Mouse (Mus musculus): Measurements from ENCODE around the gene Usp37. TPM values are rescaled to one million over a fixed set of nuclear protein-coding genes. Genes with fewer than 3 reads are reported as not detected.

Usp37 gene
- polyA plus RNA-seq (2014; fragmentation: Illumina TruSeq; extraction: RNeasy Lipid Tissue Mini Kit (QIAGEN cat#74804); ENCODE audit: low read depth, low replicate concordance), result 123 TPM

DNA sequence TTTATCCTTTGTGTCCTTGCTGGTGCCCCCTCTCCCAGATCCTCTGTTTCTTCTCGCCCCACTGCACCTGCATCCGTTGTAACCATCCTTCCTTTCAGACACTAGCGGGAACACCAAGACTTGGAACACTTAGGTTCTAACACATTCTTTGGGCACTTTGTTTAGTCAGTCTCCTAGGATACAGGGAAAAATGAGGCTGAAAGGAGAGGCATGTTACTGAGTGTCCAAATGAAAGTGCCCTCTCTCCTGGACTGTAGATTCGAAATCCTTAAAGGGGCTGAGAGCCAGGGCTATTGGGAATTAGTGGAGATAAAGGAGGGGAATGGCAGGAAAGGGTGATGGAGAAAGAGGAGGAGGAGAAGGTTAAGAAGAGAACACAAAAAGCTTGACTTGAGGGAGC is at the start of gene Usp37:
Usp37 (minus strand) TSS at position 101 of the 400 bp plus-strand sequence.

GRCm38 (mm10) chr1:74587773-74588445 is 43.8 kb upstream of the Usp37 start, which contains the start of the genes Zfp142 and Bcs1l:
Gene Zfp142 (minus strand): TSS chr1:74588246.
Gene Bcs1l (plus strand): TSS chr1:74588289.

DNA sequence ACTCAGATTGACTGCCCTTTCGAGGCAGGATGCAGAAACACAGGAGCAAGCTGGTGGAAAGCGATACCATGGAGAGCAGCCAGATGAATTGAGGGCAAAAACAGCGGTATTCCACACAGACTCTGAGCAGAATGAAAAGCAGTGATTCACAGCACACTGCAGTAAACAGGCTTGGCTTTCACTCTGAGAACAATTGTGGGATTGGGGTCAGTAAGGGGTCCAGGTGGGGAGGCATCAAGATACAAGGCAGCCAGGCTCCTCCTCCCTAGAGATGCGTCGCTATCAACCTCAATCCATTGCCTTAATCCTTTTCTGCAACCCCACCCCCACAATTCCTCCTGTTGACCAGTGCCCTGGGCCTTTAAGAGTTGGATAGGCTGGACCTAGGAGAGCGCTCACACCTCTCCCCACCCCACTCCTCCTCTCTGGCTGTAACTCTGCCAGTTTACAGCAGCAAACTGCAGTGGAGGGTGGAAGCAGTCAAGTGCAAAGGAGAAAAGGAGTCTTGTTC is 1.6 kb downstream of the Usp37 start, which contains the start of gene Plcd4:
Plcd4 (plus strand) TSS at position 438 of the 511 bp plus-strand sequence.

DNA sequence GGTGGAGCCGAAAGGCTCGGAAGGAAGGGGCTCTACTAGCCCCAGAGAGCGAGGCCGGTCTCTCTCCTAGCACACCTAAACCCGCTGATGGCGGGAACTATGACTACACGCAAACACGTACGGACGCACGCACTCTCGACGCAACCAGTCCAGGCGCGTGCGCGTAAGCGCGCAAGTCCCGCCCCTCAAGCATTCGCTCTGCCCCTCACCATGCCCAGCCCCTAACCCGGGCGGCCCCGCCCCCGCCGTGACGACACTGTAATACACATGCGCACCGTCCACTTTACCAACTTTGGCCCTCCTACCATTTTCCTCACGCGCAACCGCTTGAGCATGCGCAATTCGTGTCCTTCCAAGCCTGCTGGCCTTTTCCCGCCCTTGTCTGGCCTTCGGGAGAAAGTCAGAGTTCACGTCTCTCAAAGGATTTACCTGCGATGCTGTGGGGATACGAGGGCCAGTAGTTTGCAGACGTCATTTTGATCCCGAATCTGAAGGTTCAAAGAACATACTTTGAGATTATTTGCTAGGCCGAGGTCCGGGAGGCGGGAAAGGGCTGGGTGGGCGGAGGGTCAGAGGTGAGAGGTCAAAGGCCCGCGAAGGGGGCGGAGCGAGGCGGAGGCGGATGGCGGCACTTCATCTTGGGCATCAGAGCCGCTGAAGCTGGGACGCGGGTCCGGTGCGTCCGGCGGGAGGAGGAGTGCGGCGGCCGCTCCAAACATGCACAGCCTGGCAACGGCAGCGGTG is 38.2 kb downstream of the Usp37 start, which contains the start of gene Cnot9:
Cnot9 (plus strand) TSS at position 338 of the 744 bp plus-strand sequence.

DNA sequence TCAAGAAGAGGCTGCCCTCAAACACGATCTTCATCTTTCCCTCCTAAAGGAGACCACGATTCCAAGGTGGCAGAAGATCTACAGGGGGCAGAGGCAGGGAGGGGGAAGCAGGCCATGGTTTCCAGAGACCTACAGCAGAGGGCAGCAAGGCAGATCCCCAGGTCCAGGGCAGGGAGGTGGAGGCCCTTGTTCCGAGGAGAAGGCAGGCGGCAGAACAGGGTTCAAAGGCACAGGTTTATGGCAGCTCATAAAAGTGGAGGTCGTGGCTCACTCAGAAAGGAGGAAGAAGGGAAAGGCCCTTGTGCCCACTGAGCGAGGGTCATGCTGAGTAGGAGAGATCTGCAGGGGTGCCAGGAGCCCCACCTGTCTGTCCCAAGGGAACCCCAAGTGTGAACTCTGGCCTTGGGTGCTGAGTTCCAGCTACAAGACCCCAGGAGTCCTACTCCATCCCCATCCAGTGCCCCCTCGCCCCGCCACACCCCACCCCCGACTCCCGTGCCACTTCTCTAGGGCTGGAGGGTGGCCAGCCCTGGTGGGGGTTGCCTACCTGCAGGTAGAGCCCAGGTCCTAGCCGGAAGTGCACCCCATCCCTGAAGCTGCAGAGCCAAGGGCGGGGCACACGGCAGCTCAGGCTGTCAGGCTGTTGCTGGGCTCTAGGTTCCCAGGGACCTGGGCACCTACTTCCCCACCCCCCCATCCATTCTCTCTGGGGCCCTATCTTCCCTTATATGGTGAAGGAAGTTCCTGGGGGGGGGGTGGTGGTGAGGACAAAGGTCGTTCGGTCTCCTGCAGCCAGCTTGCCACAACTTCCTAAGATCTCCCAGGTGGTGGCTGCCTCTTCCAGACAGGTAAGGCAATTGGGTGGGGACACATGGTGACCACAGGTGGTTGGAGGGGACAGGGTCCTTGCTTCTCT is 135.2 kb downstream of the Usp37 start, which contains the start of gene Vil1:
Vil1 (plus strand) TSS at position 788 of the 916 bp plus-strand sequence.

DNA sequence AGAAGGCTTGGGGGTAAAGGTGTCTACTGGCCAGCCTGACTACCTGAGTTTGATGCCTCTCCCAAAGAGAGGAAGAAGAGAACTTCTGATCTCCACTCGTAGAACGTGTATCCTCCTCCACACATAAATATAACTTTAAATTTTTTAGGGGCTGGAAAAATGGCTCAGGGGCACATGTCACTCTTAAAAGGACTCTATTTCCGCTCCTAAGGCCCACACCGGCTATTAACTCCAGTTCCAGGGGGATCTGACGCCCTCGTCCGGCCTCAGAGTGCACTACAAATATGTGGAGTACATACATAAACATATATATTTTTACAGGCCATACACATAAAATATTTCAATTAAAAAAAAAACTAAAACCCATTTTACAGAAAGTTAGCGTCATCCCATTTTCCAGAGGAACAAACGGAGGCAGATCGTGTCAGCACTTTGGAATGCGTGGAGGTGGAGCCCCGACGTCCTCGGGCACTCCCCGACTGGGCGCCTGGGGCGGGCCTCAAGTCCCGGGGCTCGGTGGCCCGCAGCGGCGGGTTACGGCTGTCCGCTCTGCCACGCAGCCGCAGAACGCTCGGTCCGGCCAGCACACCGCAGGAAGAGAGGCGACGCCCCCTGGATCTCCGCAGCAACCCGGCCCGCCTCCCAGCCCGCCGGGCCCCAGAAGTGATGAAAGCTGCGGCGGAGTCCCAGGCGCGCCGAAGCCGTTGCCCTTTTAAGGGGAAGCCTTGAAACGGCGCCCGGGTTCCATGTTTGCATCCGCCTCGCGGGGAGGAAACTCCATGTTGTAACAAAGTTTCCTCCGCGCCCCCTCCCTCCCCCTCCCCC is 152.9 kb downstream of the Usp37 start, which contains the start of gene Ctdsp1:
Ctdsp1 (plus strand) TSS at position 586 of the 825 bp plus-strand sequence.

Other genes starting within 250 kb of the Usp37 start
- gene Tmbim1, start 238.7 kb downstream of the Usp37 start, polyA plus RNA-seq (2014; fragmentation: Illumina TruSeq; extraction: RNeasy Lipid Tissue Mini Kit (QIAGEN cat#74804); ENCODE audit: low read depth, low replicate concordance), result 2.1 TPM
- gene Catip, start 182.2 kb downstream of the Usp37 start, polyA plus RNA-seq (2014; fragmentation: Illumina TruSeq; extraction: RNeasy Lipid Tissue Mini Kit (QIAGEN cat#74804); ENCODE audit: low read depth, low replicate concordance), result 8.5 TPM
- gene Slc11a1, start 169.1 kb downstream of the Usp37 start, polyA plus RNA-seq (2014; fragmentation: Illumina TruSeq; extraction: RNeasy Lipid Tissue Mini Kit (QIAGEN cat#74804); ENCODE audit: low read depth, low replicate concordance), result 0.35 TPM
- 2.3 TPM for gene Ctdsp1, start 152.8 kb downstream of the Usp37 start, polyA plus RNA-seq (2014; fragmentation: Illumina TruSeq; extraction: RNeasy Lipid Tissue Mini Kit (QIAGEN cat#74804); ENCODE audit: low read depth, low replicate concordance)
- 0.08 TPM for gene Vil1, start 134.9 kb downstream of the Usp37 start, polyA plus RNA-seq (2014; fragmentation: Illumina TruSeq; extraction: RNeasy Lipid Tissue Mini Kit (QIAGEN cat#74804); ENCODE audit: low read depth, low replicate concordance)
- gene Cnot9, start 38.2 kb downstream of the Usp37 start, polyA plus RNA-seq (2014; fragmentation: Illumina TruSeq; extraction: RNeasy Lipid Tissue Mini Kit (QIAGEN cat#74804); ENCODE audit: low read depth, low replicate concordance), result 38.2 TPM
- 174 TPM for gene Plcd4, start 1.4 kb downstream of the Usp37 start, polyA plus RNA-seq (2014; fragmentation: Illumina TruSeq; extraction: RNeasy Lipid Tissue Mini Kit (QIAGEN cat#74804); ENCODE audit: low read depth, low replicate concordance)
- gene Zfp142, start 44.0 kb upstream of the Usp37 start, polyA plus RNA-seq (2014; fragmentation: Illumina TruSeq; extraction: RNeasy Lipid Tissue Mini Kit (QIAGEN cat#74804); ENCODE audit: low read depth, low replicate concordance), result 3.1 TPM
- 2.4 TPM for gene Bcs1l, start 44.0 kb upstream of the Usp37 start, polyA plus RNA-seq (2014; fragmentation: Illumina TruSeq; extraction: RNeasy Lipid Tissue Mini Kit (QIAGEN cat#74804); ENCODE audit: low read depth, low replicate concordance)
- gene Rnf25, start 57.1 kb upstream of the Usp37 start, polyA plus RNA-seq (2014; fragmentation: Illumina TruSeq; extraction: RNeasy Lipid Tissue Mini Kit (QIAGEN cat#74804); ENCODE audit: low read depth, low replicate concordance), result 59.3 TPM
- gene Stk36, start 57.2 kb upstream of the Usp37 start, polyA plus RNA-seq (2014; fragmentation: Illumina TruSeq; extraction: RNeasy Lipid Tissue Mini Kit (QIAGEN cat#74804); ENCODE audit: low read depth, low replicate concordance), result 150 TPM
- gene Ttll4, start 117.5 kb upstream of the Usp37 start, polyA plus RNA-seq (2014; fragmentation: Illumina TruSeq; extraction: RNeasy Lipid Tissue Mini Kit (QIAGEN cat#74804); ENCODE audit: low read depth, low replicate concordance), result 74.8 TPM
- gene Cyp27a1, start 169.3 kb upstream of the Usp37 start, polyA plus RNA-seq (2014; fragmentation: Illumina TruSeq; extraction: RNeasy Lipid Tissue Mini Kit (QIAGEN cat#74804); ENCODE audit: low read depth, low replicate concordance), result 2.7 TPM
- gene Prkag3, start 204.9 kb upstream of the Usp37 start, polyA plus RNA-seq (2014; fragmentation: Illumina TruSeq; extraction: RNeasy Lipid Tissue Mini Kit (QIAGEN cat#74804); ENCODE audit: low read depth, low replicate concordance), result 0.08 TPM
- gene Wnt6, start 227.6 kb upstream of the Usp37 start, polyA plus RNA-seq (2014; fragmentation: Illumina TruSeq; extraction: RNeasy Lipid Tissue Mini Kit (QIAGEN cat#74804); ENCODE audit: low read depth, low replicate concordance), result 2.4 TPM
- not detected for gene Wnt10a, start 247.2 kb upstream of the Usp37 start, polyA plus RNA-seq (2014; fragmentation: Illumina TruSeq; extraction: RNeasy Lipid Tissue Mini Kit (QIAGEN cat#74804); ENCODE audit: low read depth, low replicate concordance)

Data from testis, adult 10 weeks (tissue).